Mouse (Mus musculus): ENCODE measurements around the gene Atf1. TPM values are rescaled to one million over a fixed set of nuclear protein-coding genes. Genes with fewer than 3 reads are reported as not detected.
"Not testable (repeated sequence)": the region's sequence is repeated elsewhere in the genome, so short reads cannot be mapped to it uniquely, and the experiment has no call there.

Gene Atf1
- polyA plus RNA-seq, 1 experiment, result 277 TPM

- Histone ChIP-seq H3K27me3 (ENCODE audit: control insufficient read depth, insufficient read depth, low read length) (no peaks in the 10 kb centered on the region), H3K27ac (ENCODE audit: control insufficient read depth, insufficient read depth, low read depth, low read length) (peak overlapping the region; percentile 39), H3K36me3 (ENCODE audit: control insufficient read depth, insufficient read depth, low read length) (no peaks in the 10 kb centered on the region), H3K4me3 (ENCODE audit: control insufficient read depth, low read depth, low read length) (peak overlapping the region; percentile 35), H3K4me1 (ENCODE audit: control insufficient read depth, insufficient read depth, low read length) (peaks cover 15% of the 10 kb centered on the region)
- TF ChIP-seq POLR2A (IDR thresholded peaks at IDR 0.05; ENCODE audit: control insufficient read depth, low read depth, low read length) (no peak), CTCF (IDR thresholded peaks at IDR 0.05; ENCODE audit: control insufficient read depth, insufficient read depth, insufficient replicate concordance, low read depth, low read length) (no peak)
Measured at GRCm38 (mm10) chr15:100301556-100301955, 73.9 kb downstream of the Atf1 start.

DNA sequence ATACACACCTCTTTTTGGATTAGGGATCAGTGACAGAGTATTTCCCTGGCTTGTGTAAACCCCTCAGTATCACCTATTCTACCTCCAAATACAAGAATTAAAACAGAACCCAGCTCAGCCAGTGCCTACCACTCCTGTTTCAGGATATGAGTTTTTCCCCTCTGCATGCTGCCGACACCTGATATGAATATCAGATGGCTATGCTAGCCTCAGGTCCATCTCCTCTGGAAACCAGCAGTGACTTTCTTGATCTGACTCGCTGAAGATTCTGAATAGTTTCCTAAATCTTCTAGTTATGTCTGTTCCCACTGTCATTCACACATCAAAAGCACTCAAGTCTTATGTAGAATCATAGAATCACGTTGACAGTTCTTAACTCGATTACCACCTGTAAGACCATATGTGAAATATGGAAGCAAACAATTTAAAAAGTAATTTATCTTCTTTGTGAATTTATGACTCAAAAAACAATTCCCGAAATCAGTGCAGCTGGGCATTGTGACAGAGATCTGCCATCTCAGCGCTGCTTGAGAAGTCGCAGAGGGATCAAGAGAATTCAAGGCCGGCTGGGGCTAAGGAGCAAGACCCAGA is 75.9 kb downstream of the Atf1 start:
- H3K4me1 ChIP-seq (ENCODE audit: control insufficient read depth, insufficient read depth, low read length), result peaks cover 15% of the 10 kb centered on the region
- H3K27me3 ChIP-seq (ENCODE audit: control insufficient read depth, insufficient read depth, low read length), result no peaks in the 10 kb centered on the region
- H3K27ac ChIP-seq (ENCODE audit: control insufficient read depth, insufficient read depth, low read depth, low read length), result peak overlapping the region; percentile 87; the same call in 1 of the 2 replicates
- no peak overlapping the region; the same call in 1 of the 2 replicates for H3K4me3 ChIP-seq (ENCODE audit: control insufficient read depth, low read depth, low read length)
- H3K36me3 ChIP-seq (ENCODE audit: control insufficient read depth, insufficient read depth, low read length), result no peaks in the 10 kb centered on the region
- TF ChIP-seq CTCF (IDR thresholded peaks at IDR 0.05; ENCODE audit: control insufficient read depth, insufficient read depth, insufficient replicate concordance, low read depth, low read length) (no peak), POLR2A (IDR thresholded peaks at IDR 0.05; ENCODE audit: control insufficient read depth, low read depth, low read length) (no peak)

DNA sequence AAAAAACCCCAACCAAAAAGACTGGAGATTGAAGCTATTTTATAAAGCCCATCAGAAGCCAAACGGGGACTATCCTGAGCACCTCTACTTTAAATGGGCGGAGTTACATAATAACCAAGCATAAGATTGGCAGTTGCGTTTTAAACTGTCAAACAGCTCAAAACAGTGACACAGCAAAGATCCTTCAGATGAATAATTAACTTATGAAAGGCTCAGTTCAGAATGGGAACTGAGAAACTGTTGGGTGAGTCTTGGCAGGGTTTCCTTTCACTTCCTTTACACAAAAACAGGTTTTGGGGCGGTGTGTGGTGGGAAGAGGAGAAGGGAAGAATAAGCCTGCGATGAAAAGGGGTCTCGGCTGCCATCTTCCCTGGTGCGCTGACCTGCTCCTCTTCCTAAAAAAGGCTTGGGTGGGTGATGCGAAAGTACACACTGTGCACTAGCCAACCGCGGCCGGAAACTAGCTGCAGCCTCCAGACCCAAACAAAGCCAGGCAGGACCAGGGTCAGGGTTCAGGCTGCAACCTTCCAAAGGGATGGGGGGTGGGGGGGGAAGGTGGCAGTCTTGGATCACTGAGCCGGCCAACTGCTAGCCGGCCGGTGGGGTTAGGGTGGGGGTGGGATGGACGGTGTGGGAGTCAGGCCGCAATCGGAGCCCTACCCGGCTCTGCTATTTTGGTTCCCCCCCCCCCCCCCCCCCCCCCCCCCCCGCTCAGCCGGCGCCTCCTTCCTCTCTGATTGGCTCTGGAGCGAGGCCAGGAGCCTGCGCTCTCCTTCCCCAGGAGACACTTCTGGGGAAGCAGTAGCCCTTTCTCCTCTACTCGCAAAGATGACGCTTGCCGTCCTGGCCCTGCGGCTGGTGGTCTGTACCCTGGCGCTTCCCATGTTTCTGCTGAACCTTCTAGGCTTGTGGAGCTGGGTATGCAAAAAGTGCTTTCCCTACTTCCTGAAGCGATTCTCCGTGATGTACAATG is 76.7 kb downstream of the Atf1 start, which contains the start of gene Mettl7a1:
Mettl7a1 (plus strand) TSS at position 122 of the 973 bp plus-strand sequence.
- Histone ChIP-seq H3K4me1 (ENCODE audit: control insufficient read depth, insufficient read depth, low read length) (peaks cover 15% of the 10 kb centered on the region), H3K4me3 (ENCODE audit: control insufficient read depth, low read depth, low read length) (peak within 1 kb of the TSS; percentile 84), H3K27ac (ENCODE audit: control insufficient read depth, insufficient read depth, low read depth, low read length) (peak within 1 kb of the TSS; percentile 87), H3K27me3 (ENCODE audit: control insufficient read depth, insufficient read depth, low read length) (no peaks in the 10 kb centered on the region), H3K36me3 (ENCODE audit: control insufficient read depth, insufficient read depth, low read length) (no peaks in the 10 kb centered on the region)
- TF ChIP-seq POLR2A (IDR thresholded peaks at IDR 0.05; ENCODE audit: control insufficient read depth, low read depth, low read length), result peak; percentile 25
- no peak for TF ChIP-seq CTCF (IDR thresholded peaks at IDR 0.05; ENCODE audit: control insufficient read depth, insufficient read depth, insufficient replicate concordance, low read depth, low read length)

GRCm38 (mm10) chr15:100306201-100306600 is 78.6 kb downstream of the Atf1 start:
- H3K4me1 ChIP-seq (ENCODE audit: control insufficient read depth, insufficient read depth, low read length), result peaks cover 15% of the 10 kb centered on the region
- TF ChIP-seq POLR2A (IDR thresholded peaks at IDR 0.05; ENCODE audit: control insufficient read depth, low read depth, low read length) (no peak), CTCF (IDR thresholded peaks at IDR 0.05; ENCODE audit: control insufficient read depth, insufficient read depth, insufficient replicate concordance, low read depth, low read length) (no peak)
- no peak overlapping the region for H3K27ac ChIP-seq (ENCODE audit: control insufficient read depth, insufficient read depth, low read depth, low read length)
- H3K4me3 ChIP-seq (ENCODE audit: control insufficient read depth, low read depth, low read length), result no peak overlapping the region
- H3K36me3 ChIP-seq (ENCODE audit: control insufficient read depth, insufficient read depth, low read length), result no peaks in the 10 kb centered on the region
- H3K27me3 ChIP-seq (ENCODE audit: control insufficient read depth, insufficient read depth, low read length), result no peaks in the 10 kb centered on the region

GRCm38 (mm10) chr15:100307438-100308096 is 79.9 kb downstream of the Atf1 start:
- TF ChIP-seq CTCF (IDR thresholded peaks at IDR 0.05; ENCODE audit: control insufficient read depth, insufficient read depth, insufficient replicate concordance, low read depth, low read length), result peak; percentile 17; the same call in 1 of the 2 replicates
- not testable (repeated sequence) for H3K27me3 ChIP-seq (ENCODE audit: control insufficient read depth, insufficient read depth, low read length); H3K4me1 ChIP-seq (ENCODE audit: control insufficient read depth, insufficient read depth, low read length)

More at GRCm38 (mm10) chr15:100307438-100308096, 79.9 kb downstream of the Atf1 start:
- not testable (repeated sequence) for H3K4me3 ChIP-seq (ENCODE audit: control insufficient read depth, low read depth, low read length); H3K27ac ChIP-seq (ENCODE audit: control insufficient read depth, insufficient read depth, low read depth, low read length); H3K36me3 ChIP-seq (ENCODE audit: control insufficient read depth, insufficient read depth, low read length)

Other genes starting within 250 kb of the Atf1 start
- gene Dip2b, start 189.2 kb upstream of the Atf1 start, polyA plus RNA-seq (2012; rRNA removed), result 20.3 and 20.7 TPM in 2 replicates
- gene Tmprss12, start 53.0 kb downstream of the Atf1 start, polyA plus RNA-seq (2012; rRNA removed), result 27.5 and 36.5 TPM in 2 replicates
- 5.0 TPM in 2 replicates for gene Mettl7a1, start 76.3 kb downstream of the Atf1 start, polyA plus RNA-seq (2012; rRNA removed)
- not detected in 2 replicates for gene Mettl7a3, start 107.1 kb downstream of the Atf1 start, polyA plus RNA-seq (2012; rRNA removed)
- not detected in 2 replicates for gene Methig1, start 125.3 kb downstream of the Atf1 start, polyA plus RNA-seq (2012; rRNA removed)
- not detected in 2 replicates for gene Mettl7a2, start 125.4 kb downstream of the Atf1 start, polyA plus RNA-seq (2012; rRNA removed)
- not detected in 2 replicates for gene Higd1c, start 136.7 kb downstream of the Atf1 start, polyA plus RNA-seq (2012; rRNA removed)
- 0.19 and 0.30 TPM in 2 replicates for gene Gm5475, start 194.3 kb downstream of the Atf1 start, polyA plus RNA-seq (2012; rRNA removed)
- 29.3 and 38.4 TPM in 2 replicates for gene Slc11a2, start 197.3 kb downstream of the Atf1 start, polyA plus RNA-seq (2012; rRNA removed)
- 18.8 and 20.0 TPM in 2 replicates for gene Letmd1, start 241.2 kb downstream of the Atf1 start, polyA plus RNA-seq (2012; rRNA removed)